Mouse (Mus musculus) stomach, embryonic 14.5 days (tissue): ENCODE results near the gene Plcb4. TPM values are rescaled to one million over a fixed set of nuclear protein-coding genes. Genes with fewer than 3 reads are reported as not detected.

Experiments used
- ATAC-seq: fragments of 200-750 bp; cut with Nextera tagmentation; 2 replicates; pipeline ENCODE4 v1.8.0; 2017; ENCODE audit warnings: low read depth, moderate TSS enrichment; ENCODE audit not compliant: insufficient number of reproducible peaks, insufficient read depth, low FRiP score
- H3K27ac ChIP-seq: fragments of 300-500 bp; sonication (generic); 2 replicates; pipeline ENCODE4 v1.5.1; 2014; ENCODE audit warnings: mild to moderate bottlenecking, low read length, moderate library complexity, mixed read lengths
- H3K27me3 ChIP-seq: fragments of 300-500 bp; sonication (generic); 2 replicates; pipeline ENCODE4 v1.6.1; 2014; ENCODE audit warnings: low read length, control low read depth, mixed read lengths; ENCODE audit not compliant: control insufficient read depth, insufficient read depth
- H3K36me3 ChIP-seq: fragments of 300-500 bp; sonication (generic); 2 replicates; pipeline ENCODE4 v1.6.1; 2014; ENCODE audit warnings: mild to moderate bottlenecking, control low read depth, low read length, moderate library complexity, mixed read lengths; ENCODE audit not compliant: control insufficient read depth, insufficient read depth
- H3K4me1 ChIP-seq: fragments of 300-500 bp; sonication (generic); 2 replicates; pipeline ENCODE4 v1.6.1; 2014; ENCODE audit warnings: low read length, control low read depth, mixed read lengths; ENCODE audit not compliant: control insufficient read depth, insufficient read depth
- H3K4me2 ChIP-seq: fragments of 300-500 bp; sonication (generic); replicated peaks from 2 replicates; pipeline ENCODE4 v1.6.1; 2014; ENCODE audit warnings: low read depth, low read length, control low read depth
- H3K4me3 ChIP-seq: fragments of 300-500 bp; sonication (generic); 2 replicates; pipeline ENCODE4 v1.5.1; 2014; ENCODE audit warnings: low read depth, low read length, control low read depth
- H3K9ac ChIP-seq: fragments of 300-500 bp; sonication (generic); replicated peaks from 2 replicates; pipeline ENCODE4 v1.6.1; 2014; ENCODE audit warnings: low read depth, mild to moderate bottlenecking, control low read depth, low read length, moderate library complexity, mixed read lengths
- H3K9me3 ChIP-seq: fragments of 300-500 bp; sonication (generic); 2 replicates; pipeline ENCODE4 v1.6.1; 2016; ENCODE audit warnings: low read depth, low read length, control low read depth; ENCODE audit not compliant: control insufficient read depth
- WGBS: fragments of 180-500 bp; shearing (Covaris S2); extraction: QIAGEN DNeasy Blood & Tissue Kit; methylation state at CpG from one replicate; pipeline ENCODE4 v1.1.7; 2014; 5-methylcytosine and 5-hydroxymethylcytosine counted together
- polyA plus RNA-seq: library from polyadenylated mRNA; unstranded; fragments of >200 nt; fragmentation: Nextera tagmentation; extraction: Ambion mirVana; gene quantifications from 2 replicates; pipeline ENCODE4 v1.2.1, GENCODE M21; 2014

Plcb4 gene
- polyA plus RNA-seq, 1 experiment from 2014 or later: 51.4 TPM

DNA sequence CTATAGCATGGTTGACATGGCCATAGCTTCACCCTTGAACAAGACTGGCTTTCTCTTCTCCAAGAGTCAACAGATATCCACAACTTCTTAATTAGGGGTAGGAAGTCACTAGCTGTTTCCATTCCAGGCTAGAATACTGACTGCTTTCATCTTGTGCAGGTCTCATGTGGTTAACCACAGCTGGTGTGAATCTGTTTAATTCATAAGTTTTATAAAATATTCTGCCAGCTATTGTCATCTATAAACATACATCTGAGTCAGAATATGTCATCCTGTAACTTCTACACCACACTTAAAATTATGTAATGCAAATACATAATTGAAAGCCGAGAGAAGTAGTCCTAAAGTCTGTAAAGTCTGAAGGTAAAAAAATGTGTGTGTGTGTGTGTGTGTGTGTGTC is 164.9 kb downstream of the Plcb4 start:
- WGBS: 81% methylated on average over 1 of the region's 1 CpGs
- H3K4me3 ChIP-seq: no peak overlapping the region

DNA sequence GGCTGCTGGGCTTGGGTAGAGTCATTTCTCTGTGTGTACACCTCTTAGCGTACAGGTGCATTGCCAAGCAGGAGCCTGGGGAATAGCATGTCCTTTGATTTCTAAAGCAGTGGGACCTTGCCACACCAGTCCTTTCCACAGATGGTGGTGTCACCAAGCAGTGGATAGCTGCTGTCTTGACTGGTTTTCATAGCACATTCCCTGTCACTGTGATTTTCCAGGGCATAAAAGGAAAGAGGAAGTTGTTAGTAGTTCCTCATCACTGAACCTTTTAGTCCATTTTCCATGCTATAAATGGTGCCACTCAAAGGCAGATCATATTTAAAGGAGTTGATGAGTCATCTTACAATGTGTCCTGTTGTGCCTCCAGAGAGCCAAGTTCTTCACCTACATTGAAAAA is 165.9 kb downstream of the Plcb4 start:
- no peak overlapping the region for H3K4me2 ChIP-seq
- H3K27ac ChIP-seq: no peak overlapping the region
- H3K9ac ChIP-seq: no peak overlapping the region
- WGBS: 97% methylated on average over 1 of the region's 1 CpGs
- no peaks in the 10 kb centered on the region for H3K27me3 ChIP-seq
- peaks cover 5% of the 10 kb centered on the region; the same call in 1 of the 2 replicates for H3K4me1 ChIP-seq
- no peaks in the 10 kb centered on the region for H3K36me3 ChIP-seq
- no peak overlapping the region for H3K4me3 ChIP-seq
- ATAC-seq: no peak
- no peaks in the 10 kb centered on the region for H3K9me3 ChIP-seq

More for the DNA sequence above, 164.9 kb downstream of the Plcb4 start:
- Histone ChIP-seq H3K4me2 (no peak overlapping the region), H3K36me3 (no peaks in the 10 kb centered on the region), H3K4me1 (peaks cover 5% of the 10 kb centered on the region; the same call in 1 of the 2 replicates), H3K27ac (no peak overlapping the region), H3K9ac (no peak overlapping the region), H3K9me3 (no peaks in the 10 kb centered on the region), H3K27me3 (no peaks in the 10 kb centered on the region)
- no peak for ATAC-seq

DNA sequence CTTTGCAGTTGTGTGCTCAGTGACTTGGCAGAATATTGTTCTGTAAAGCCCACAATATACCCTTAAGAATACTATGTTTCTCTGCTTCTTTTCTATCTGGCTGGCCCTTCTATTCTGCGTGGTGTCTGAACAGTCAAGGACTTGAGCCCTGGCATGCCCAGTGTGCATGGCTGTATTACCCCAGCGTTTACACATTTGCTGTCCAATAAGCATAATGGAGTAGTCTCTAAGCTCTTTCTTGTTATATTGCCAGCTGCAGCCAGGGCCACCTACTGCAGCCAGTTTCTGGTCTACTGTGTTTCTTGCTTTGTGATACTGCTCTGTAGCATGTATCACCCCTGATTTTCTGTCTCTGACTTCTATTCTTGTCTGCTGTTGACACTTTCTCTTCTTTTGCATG is 166.8 kb downstream of the Plcb4 start:
- no peak overlapping the region for H3K4me2 ChIP-seq
- no peaks in the 10 kb centered on the region for H3K9me3 ChIP-seq
- H3K27me3 ChIP-seq: no peaks in the 10 kb centered on the region
- no peaks in the 10 kb centered on the region for H3K36me3 ChIP-seq
- H3K4me1 ChIP-seq: peaks cover 2% of the 10 kb centered on the region; the same call in 1 of the 2 replicates
- no peak for ATAC-seq
- H3K27ac ChIP-seq: no peak overlapping the region
- 78% methylated on average over 2 of the region's 2 CpGs for WGBS
- H3K4me3 ChIP-seq: no peak overlapping the region
- no peak overlapping the region for H3K9ac ChIP-seq

DNA sequence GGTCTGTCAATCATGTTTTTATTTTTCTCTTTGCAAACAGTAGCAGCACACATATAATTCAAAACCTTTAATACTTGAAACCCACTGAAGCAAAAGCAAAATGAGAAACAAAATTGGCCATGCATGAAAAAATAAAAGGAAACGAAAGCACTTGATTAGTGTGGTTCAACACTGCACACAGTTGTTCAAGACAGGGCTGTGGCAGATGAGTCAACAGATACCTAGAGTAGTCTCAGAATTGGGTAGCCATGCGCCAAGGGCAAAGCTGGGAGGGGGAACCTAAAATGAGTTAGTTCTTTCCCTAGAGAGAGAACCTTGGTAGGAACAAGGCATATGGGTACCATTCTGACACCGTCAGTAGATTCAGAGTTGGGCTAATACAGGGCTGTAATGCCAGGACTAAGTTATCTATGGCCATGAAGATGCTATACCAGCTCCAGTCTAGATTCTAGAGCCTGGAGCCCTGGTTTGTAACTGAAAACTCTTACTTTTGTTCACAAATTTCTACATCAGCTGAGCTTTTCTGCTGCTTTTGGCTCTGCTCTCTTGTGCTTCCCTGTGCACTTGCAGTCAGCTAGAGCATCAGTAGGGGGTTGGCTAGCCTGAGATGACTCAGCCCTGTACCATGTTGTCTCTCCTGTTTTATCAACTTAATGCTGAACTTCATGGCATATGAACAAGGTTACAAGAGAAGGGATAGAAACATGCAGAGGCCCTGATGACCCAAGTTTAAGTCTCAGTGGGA is 168.0 kb downstream of the Plcb4 start:
- no peak for ATAC-seq
- 94% methylated on average over 3 of the region's 3 CpGs for WGBS
- Histone ChIP-seq H3K4me3 (no peak overlapping the region), H3K4me1 (no peaks in the 10 kb centered on the region), H3K4me2 (no peak overlapping the region), H3K9ac (no peak overlapping the region), H3K27ac (no peak overlapping the region), H3K27me3 (no peaks in the 10 kb centered on the region), H3K9me3 (no peaks in the 10 kb centered on the region), H3K36me3 (no peaks in the 10 kb centered on the region)

DNA sequence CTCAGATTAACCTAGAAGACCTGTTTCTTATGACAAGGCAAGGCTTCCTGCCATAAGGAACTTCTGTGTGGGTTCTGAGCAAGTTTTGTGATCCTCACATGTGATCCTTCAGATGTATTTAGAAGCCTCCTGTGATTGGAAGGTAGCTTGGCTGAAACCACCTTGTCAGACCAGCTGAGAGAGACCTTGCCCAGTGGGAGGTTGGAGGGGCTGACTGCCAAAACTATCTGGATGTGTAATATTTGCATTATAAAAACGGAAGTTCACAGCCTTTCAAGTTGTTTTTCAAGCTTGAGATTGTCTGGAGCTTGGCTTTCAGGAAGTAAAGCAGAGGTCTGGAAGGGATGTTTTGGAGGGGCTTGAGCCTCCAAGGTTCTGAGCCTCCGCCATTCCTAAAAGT is 169.6 kb downstream of the Plcb4 start:
- 57% methylated on average over 2 of the region's 2 CpGs for WGBS
- Histone ChIP-seq H3K9ac (no peak overlapping the region), H3K36me3 (no peaks in the 10 kb centered on the region), H3K4me3 (no peak overlapping the region), H3K4me2 (no peak overlapping the region), H3K27me3 (no peaks in the 10 kb centered on the region), H3K4me1 (no peaks in the 10 kb centered on the region), H3K9me3 (no peaks in the 10 kb centered on the region), H3K27ac (no peak overlapping the region)
- no peak for ATAC-seq

DNA sequence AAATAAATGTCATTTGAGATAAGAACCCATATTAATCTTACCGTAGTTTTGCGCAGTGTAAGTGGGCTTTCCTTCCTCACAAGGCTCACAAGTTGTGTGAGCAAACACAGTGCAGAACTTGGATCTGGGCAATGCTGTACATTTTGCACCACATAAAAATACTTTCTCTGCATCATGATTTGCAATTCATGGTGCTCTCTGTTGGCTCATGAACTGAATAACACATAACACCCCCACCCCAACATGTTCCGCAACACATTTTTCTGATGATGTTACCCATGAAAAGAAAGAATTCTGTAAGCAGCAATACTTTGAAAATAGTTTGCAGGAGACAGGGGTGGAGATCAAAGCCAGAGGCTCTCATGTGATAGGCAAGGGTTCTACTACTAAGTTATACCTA is 174.9 kb downstream of the Plcb4 start:
- WGBS: 71% methylated on average over 3 of the region's 3 CpGs
- Histone ChIP-seq H3K9me3 (no peaks in the 10 kb centered on the region), H3K4me1 (no peaks in the 10 kb centered on the region), H3K27me3 (no peaks in the 10 kb centered on the region), H3K4me3 (no peak overlapping the region), H3K4me2 (no peak overlapping the region), H3K27ac (no peak overlapping the region), H3K36me3 (no peaks in the 10 kb centered on the region), H3K9ac (no peak overlapping the region)
- ATAC-seq: no peak

DNA sequence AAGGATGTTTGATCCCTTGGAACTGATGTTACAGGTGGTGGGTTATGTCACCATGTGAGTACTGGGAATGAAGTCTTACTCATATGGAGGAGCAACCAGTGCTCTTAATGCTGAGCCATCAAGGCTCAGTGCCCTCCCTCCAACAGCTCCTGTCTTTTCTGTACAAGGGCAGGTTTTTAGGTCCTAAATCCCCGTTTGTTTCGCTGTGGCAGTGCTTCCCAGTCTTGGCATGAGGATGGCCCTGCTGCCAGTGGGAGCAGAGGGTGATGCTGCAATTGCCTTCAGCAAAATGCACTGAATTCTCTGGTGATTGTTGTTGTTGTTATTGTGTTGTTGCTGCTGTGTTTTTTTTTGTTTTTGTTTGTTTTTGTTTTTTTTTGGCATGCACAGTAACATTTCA is 175.6 kb downstream of the Plcb4 start:
- Histone ChIP-seq H3K4me1 (no peaks in the 10 kb centered on the region), H3K9me3 (no peaks in the 10 kb centered on the region), H3K36me3 (no peaks in the 10 kb centered on the region), H3K4me3 (no peak overlapping the region), H3K27me3 (no peaks in the 10 kb centered on the region), H3K4me2 (no peak overlapping the region), H3K9ac (no peak overlapping the region), H3K27ac (no peak overlapping the region)
- WGBS: 88% methylated on average over 2 of the region's 2 CpGs
- ATAC-seq: no peak

DNA sequence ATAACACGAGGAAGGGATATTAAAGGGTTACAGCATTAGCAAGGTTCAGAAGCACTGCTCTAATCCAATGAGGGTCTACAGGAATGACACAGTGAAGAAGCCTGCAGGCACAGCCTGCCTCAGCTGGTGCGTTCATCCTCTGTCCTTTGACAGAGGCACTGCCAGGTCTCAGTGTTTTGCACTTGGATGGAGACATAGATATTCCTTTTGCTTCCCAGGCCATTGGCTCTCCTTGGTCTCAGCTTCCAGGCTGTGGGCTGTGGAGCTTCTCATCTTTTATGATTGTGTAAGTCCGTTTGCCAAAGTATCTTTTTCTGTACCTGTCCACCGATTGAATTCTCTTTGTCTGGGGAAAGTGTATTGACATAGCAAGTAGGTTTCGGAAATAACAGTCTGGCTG is 177.1 kb downstream of the Plcb4 start:
- no peak for ATAC-seq
- 78% methylated on average over 5 of the region's 5 CpGs for WGBS
- Histone ChIP-seq H3K9ac (no peak overlapping the region), H3K27me3 (no peaks in the 10 kb centered on the region), H3K4me1 (no peaks in the 10 kb centered on the region), H3K9me3 (no peaks in the 10 kb centered on the region), H3K36me3 (no peaks in the 10 kb centered on the region), H3K4me2 (no peak overlapping the region), H3K4me3 (no peak overlapping the region), H3K27ac (no peak overlapping the region)

DNA sequence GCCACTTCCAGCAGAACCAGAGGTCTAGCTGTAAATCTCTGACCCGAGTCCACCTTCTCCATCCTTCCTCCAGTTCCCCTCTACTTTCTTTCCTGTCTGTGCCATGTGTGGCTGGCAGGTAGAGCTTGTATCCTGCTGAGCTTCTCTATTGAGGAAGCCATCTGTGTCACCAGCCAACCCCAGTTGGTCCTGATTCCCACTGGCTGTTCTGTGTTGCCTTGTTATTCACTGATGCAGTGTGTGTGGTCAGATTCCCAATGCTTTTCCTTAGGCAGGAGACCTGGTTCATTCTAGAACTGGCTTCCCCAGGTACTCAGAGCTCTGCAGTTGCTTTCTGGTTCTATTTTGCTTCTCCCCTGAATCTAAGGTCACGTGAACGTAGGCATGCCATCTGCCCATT is 177.6 kb downstream of the Plcb4 start:
- Histone ChIP-seq H3K27me3 (no peaks in the 10 kb centered on the region), H3K4me3 (no peak overlapping the region), H3K27ac (no peak overlapping the region), H3K9ac (no peak overlapping the region), H3K36me3 (no peaks in the 10 kb centered on the region), H3K4me1 (no peaks in the 10 kb centered on the region), H3K9me3 (no peaks in the 10 kb centered on the region), H3K4me2 (no peak overlapping the region)
- WGBS: 88% methylated on average over 3 of the region's 3 CpGs
- ATAC-seq: no peak
